Mouse (Mus musculus) limb, embryonic 12.5 days (tissue): ENCODE measurements around the gene Ttll11. TPM values are rescaled to one million over a fixed set of nuclear protein-coding genes. Genes with fewer than 3 reads are reported as not detected.

Experiments
- ATAC-seq: fragments of 200-750 bp; cut with Nextera tagmentation; 2 replicates; pipeline ENCODE4 v1.8.0; 2017; ENCODE audit warnings: low read depth, moderate TSS enrichment; ENCODE audit not compliant: insufficient number of reproducible peaks, insufficient read depth, low FRiP score, low TSS enrichment
- H3K27ac ChIP-seq: fragments of 300-500 bp; sonication (generic); 2 replicates; pipeline ENCODE4 v1.5.1; 2016; ENCODE audit warnings: mild to moderate bottlenecking, moderate library complexity
- H3K27me3 ChIP-seq: fragments of 300-500 bp; sonication (generic); 2 replicates; pipeline ENCODE4 v1.6.1; 2016; ENCODE audit warnings: mild to moderate bottlenecking, moderate library complexity
- H3K36me3 ChIP-seq: fragments of 300-500 bp; sonication (generic); 2 replicates; pipeline ENCODE4 v1.6.1; 2016; ENCODE audit warnings: mild to moderate bottlenecking, moderate library complexity
- H3K4me1 ChIP-seq: fragments of 300-500 bp; sonication (generic); replicated peaks from 2 replicates; pipeline ENCODE4 v1.6.1; 2016
- H3K4me2 ChIP-seq: fragments of 300-500 bp; sonication (generic); 2 replicates; pipeline ENCODE4 v1.6.1; 2016; ENCODE audit warnings: mild to moderate bottlenecking, moderate library complexity
- H3K4me3 ChIP-seq: fragments of 300-500 bp; sonication (generic); replicated peaks from 2 replicates; pipeline ENCODE4 v1.5.1; 2016; ENCODE audit warnings: mild to moderate bottlenecking
- H3K9ac ChIP-seq: fragments of 300-500 bp; sonication (generic); replicated peaks from 2 replicates; pipeline ENCODE4 v1.6.1; 2016; ENCODE audit warnings: mild to moderate bottlenecking, moderate library complexity
- H3K9me3 ChIP-seq: fragments of 300-500 bp; sonication (generic); 2 replicates; pipeline ENCODE4 v1.6.1; 2016; ENCODE audit warnings: mild to moderate bottlenecking, moderate library complexity
- WGBS: fragments of 180-500 bp; shearing (Covaris S2); methylation state at CpG from one replicate; pipeline ENCODE4 v1.1.7; 2016; 5-methylcytosine and 5-hydroxymethylcytosine counted together
- polyA plus RNA-seq: library from polyadenylated mRNA; unstranded; fragments of >200 nt; fragmentation: Nextera tagmentation; extraction: Ambion mirVana; gene quantifications from 2 replicates; pipeline ENCODE4 v1.2.1, GENCODE M21; 2016

Gene Ttll11
- polyA plus RNA-seq, 1 experiment from 2014 or later = 1.3 TPM

GRCm38 (mm10) chr2:35789362-35790326, 190.1 kb downstream of the Ttll11 start:
- Histone ChIP-seq H3K4me2 (no peak overlapping the region), H3K27ac (no peak overlapping the region), H3K27me3 (no peaks in the 10 kb centered on the region), H3K4me3 (no peak overlapping the region), H3K9me3 (no peaks in the 10 kb centered on the region), H3K36me3 (no peaks in the 10 kb centered on the region), H3K9ac (no peak overlapping the region), H3K4me1 (no peaks in the 10 kb centered on the region)
- 84% methylated on average over 27 of the region's 27 CpGs for WGBS
- no peak for ATAC-seq

DNA sequence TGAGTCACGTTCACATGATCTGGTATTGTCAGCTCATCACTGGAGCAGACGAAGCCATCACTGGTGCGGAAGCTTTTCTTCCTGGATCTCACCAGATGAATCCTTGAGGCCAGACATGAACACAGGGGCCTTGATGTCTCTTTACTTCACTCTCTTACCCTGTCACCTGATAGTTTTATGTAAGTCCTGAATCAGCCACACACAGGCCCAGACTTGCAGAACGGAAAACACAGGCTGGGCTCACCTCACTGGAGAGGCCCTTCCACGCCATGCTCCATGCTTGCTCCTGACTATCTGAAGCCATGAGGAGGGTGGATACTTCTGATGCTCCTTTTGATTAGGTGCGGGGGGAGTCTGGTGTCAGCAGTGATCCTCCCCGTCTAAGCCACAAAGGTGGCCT, 193.8 kb downstream of the Ttll11 start:
- WGBS = 86% methylated on average over 7 of the region's 7 CpGs
- no peaks in the 10 kb centered on the region for H3K9me3 ChIP-seq
- H3K9ac ChIP-seq = no peak overlapping the region
- no peaks in the 10 kb centered on the region for H3K27me3 ChIP-seq
- no peak for ATAC-seq
- H3K4me1 ChIP-seq = no peaks in the 10 kb centered on the region
- H3K4me3 ChIP-seq = no peak overlapping the region
- H3K4me2 ChIP-seq = no peak overlapping the region
- no peak overlapping the region for H3K27ac ChIP-seq
- H3K36me3 ChIP-seq = no peaks in the 10 kb centered on the region

- no peak for ATAC-seq
- no peak overlapping the region for H3K27ac ChIP-seq
- H3K9ac ChIP-seq = no peak overlapping the region
- no peak overlapping the region for H3K4me2 ChIP-seq
- WGBS = 60% methylated on average over 10 of the region's 10 CpGs
- no peaks in the 10 kb centered on the region for H3K9me3 ChIP-seq
- H3K36me3 ChIP-seq = no peaks in the 10 kb centered on the region
- 0 out of 2 replicates have a peak, but pooled peaks cover 3% of the 10 kb centered on the region for H3K27me3 ChIP-seq
- H3K4me3 ChIP-seq = no peak overlapping the region
- no peaks in the 10 kb centered on the region for H3K4me1 ChIP-seq
Measured at GRCm38 (mm10) chr2:35783368-35783767, 196.3 kb downstream of the Ttll11 start.

GRCm38 (mm10) chr2:35779266-35779665, 200.4 kb downstream of the Ttll11 start:
- H3K36me3 ChIP-seq = no peaks in the 10 kb centered on the region
- no peak for ATAC-seq

DNA sequence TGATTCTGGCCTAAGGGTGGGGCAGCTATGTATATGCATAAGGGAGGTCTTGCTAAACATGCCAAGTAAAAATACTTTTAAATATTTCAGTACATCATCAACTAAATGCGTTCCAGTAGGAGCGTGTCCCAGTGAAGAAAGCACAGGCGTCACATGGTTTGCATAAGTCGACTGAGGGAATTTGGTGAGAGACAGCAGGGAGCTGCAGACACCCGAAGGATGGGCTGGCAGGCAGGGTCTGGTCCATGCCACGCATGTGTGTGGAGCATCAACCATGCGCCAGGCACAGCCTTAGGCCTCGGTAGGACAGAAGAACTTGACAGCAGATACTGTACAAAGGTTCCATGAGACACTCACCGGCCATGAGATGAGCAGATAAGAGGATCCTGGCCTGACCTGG, 202.8 kb downstream of the Ttll11 start:
- Histone ChIP-seq H3K27ac (no peak overlapping the region), H3K9me3 (no peaks in the 10 kb centered on the region), H3K4me1 (no peaks in the 10 kb centered on the region), H3K27me3 (0 out of 2 replicates have a peak, but pooled peaks cover 3% of the 10 kb centered on the region), H3K9ac (no peak overlapping the region), H3K4me2 (no peak overlapping the region), H3K36me3 (no peaks in the 10 kb centered on the region), H3K4me3 (no peak overlapping the region)
- no peak for ATAC-seq
- WGBS = 85% methylated on average over 9 of the region's 9 CpGs

More at GRCm38 (mm10) chr2:35779266-35779665, 200.4 kb downstream of the Ttll11 start:
- 0 out of 2 replicates have a peak, but pooled peaks cover 3% of the 10 kb centered on the region for H3K27me3 ChIP-seq
- no peak overlapping the region for H3K4me3 ChIP-seq
- no peak overlapping the region for H3K9ac ChIP-seq
- no peak overlapping the region for H3K27ac ChIP-seq
- 89% methylated on average over 5 of the region's 5 CpGs for WGBS
- H3K4me1 ChIP-seq = no peaks in the 10 kb centered on the region
- H3K4me2 ChIP-seq = no peak overlapping the region
- H3K9me3 ChIP-seq = no peaks in the 10 kb centered on the region

DNA sequence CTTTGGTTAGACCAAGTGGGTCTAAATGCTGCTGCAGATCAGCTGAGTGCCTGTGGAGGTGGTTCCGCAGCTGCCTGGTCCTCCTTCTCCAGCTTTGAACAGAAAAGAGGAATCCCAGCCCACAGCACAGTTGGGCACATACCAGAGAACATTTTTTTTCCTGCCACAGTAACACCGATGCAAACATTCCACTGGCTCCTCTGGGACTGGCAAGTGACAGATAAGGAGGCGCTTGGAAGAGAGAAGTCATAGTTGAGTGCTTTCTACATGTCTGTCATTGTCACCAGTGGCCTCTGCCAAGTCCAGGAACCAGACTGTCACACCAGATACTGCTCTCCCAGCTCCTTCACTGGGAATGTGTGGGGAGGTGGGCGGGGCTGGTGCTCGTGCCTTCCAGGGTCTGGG, 204.1 kb downstream of the Ttll11 start:
- Histone ChIP-seq H3K4me3 (no peak overlapping the region), H3K9ac (no peak overlapping the region), H3K9me3 (no peaks in the 10 kb centered on the region), H3K36me3 (no peaks in the 10 kb centered on the region), H3K4me1 (no peaks in the 10 kb centered on the region), H3K27ac (no peak overlapping the region), H3K27me3 (0 out of 2 replicates have a peak, but pooled peaks cover 3% of the 10 kb centered on the region), H3K4me2 (no peak overlapping the region)
- 57% methylated on average over 5 of the region's 5 CpGs for WGBS
- no peak for ATAC-seq

DNA sequence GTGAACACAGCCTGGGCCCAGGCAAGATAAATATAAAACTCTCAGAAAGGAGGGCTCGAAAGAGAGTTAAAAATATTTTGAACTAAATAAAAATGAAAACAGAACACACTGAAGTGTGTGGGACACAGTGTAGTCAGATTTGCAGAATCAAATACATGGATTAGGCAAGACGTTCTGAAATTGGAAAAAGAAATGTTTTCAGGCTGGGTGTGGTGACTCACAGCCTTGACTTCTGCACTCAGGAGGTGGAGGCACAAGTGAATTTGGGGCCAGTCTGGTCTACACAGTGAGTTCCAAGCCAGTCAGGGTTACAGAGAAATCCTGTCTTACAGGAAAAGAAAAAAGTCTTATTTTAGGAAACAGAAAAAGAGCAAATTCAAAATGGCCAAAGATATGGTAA, 209.2 kb downstream of the Ttll11 start:
- ATAC-seq = no peak
- H3K36me3 ChIP-seq = no peaks in the 10 kb centered on the region
- peaks cover 17% of the 10 kb centered on the region; the same call in 1 of the 2 replicates for H3K4me1 ChIP-seq
- H3K9me3 ChIP-seq = no peaks in the 10 kb centered on the region
- H3K9ac ChIP-seq = no peak overlapping the region
- WGBS = 80% methylated on average over 2 of the region's 2 CpGs
- H3K27me3 ChIP-seq = peaks cover 14% of the 10 kb centered on the region
- no peak overlapping the region for H3K27ac ChIP-seq
- H3K4me2 ChIP-seq = no peak overlapping the region
- no peak overlapping the region for H3K4me3 ChIP-seq

DNA sequence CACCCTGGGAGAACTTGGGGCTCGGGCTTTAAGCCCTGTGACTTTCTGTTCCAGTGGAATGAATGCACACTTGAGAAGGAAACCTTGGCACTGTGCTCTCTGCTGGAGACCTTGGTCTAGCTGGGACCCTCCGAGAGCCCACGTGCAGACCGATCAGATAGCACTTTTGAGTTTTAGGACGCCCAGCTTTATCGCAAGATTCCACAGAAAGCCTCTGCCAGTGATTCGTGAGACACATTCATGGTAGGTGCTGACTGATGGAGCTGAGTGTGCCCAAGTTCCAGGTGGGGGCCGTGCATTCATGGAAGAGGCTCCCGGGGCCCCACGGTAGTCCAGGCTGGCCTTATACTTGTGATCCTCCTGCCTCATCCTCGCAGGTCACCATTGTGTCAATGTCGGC, 210.3 kb downstream of the Ttll11 start:
- peaks cover 17% of the 10 kb centered on the region; the same call in 1 of the 2 replicates for H3K4me1 ChIP-seq
- H3K27me3 ChIP-seq = peaks cover 15% of the 10 kb centered on the region
- H3K36me3 ChIP-seq = no peaks in the 10 kb centered on the region
- WGBS = 82% methylated on average over 12 of the region's 12 CpGs
- no peak overlapping the region for H3K9ac ChIP-seq
- no peak overlapping the region for H3K4me2 ChIP-seq
- no peaks in the 10 kb centered on the region for H3K9me3 ChIP-seq
- H3K27ac ChIP-seq = no peak overlapping the region
- H3K4me3 ChIP-seq = no peak overlapping the region
- no peak for ATAC-seq

DNA sequence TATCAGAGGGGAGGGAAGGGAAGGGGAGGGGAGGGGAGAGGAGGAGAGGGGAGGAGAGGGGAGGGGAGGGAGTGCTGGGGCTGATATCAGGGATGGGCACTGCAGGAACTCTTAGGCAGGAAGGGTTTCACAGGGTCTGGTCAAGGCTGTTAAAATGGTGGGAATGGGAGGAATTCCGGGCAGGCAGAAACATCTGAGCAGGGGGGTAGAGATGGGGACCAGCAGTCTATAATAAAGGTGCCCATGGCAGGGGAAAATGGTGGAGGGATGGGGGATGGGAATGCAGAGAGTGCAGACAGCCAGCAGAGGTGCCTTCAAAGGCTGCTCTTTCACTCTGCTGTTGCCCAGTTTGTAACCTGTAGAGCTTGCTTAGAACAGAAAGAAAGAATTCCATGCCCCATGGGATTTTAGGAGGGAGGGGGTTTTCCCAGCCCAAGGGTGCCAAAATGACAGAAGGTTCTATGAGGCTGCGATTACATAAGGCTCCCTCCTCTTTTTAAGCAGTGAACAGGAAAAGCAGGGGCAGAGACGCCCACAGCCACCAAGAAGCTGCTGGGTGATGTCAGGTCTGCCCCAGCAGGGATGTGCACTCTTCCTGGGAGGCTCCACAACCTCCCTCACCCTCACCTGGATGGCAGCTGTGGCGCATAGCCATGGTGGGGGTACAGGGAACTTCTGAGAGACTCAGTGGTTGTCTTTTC, 211.0 kb downstream of the Ttll11 start:
- Histone ChIP-seq H3K27ac (no peak overlapping the region), H3K36me3 (no peaks in the 10 kb centered on the region), H3K9me3 (no peaks in the 10 kb centered on the region), H3K4me3 (no peak overlapping the region), H3K4me1 (peaks cover 17% of the 10 kb centered on the region; the same call in 1 of the 2 replicates), H3K9ac (no peak overlapping the region), H3K4me2 (no peak overlapping the region), H3K27me3 (peaks cover 15% of the 10 kb centered on the region)
- no peak for ATAC-seq
- WGBS = 28% methylated on average over 4 of the region's 4 CpGs

DNA sequence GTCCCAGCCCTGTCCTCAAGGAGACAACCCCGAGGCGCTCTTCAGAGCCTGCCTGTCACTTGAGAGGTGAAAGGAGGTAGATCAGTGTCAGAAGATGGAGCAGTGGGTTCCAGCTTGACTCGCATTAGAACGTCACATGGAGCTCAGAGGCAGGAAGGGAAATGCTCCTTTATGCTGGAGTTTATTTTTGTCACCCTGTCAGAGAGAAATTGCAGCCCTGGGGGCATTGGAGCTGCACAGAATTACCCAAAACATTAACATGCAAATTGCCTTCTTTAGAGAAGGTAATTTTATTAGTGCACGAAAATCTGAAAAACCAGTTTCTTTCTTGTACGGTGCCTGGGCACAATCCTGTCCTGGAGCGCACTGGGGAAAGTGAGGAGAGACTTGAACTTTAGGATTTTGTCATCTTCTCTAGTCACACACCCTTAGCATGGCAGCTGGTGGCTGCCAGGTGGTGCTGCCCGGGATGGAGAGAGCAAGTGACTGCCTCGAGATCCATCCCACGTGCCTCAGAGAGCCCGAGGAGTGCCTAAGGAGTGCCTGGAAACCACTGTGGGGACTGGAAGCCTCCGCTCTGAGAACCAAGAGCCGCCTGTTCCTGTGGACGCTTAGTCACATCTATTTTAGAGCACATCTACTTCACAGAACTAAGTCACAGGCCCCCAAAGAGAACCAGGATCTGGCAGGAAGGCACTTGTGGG, 211.7 kb downstream of the Ttll11 start:
- 34% methylated on average over 14 of the region's 14 CpGs for WGBS
- no peak for ATAC-seq
- peaks cover 15% of the 10 kb centered on the region for H3K27me3 ChIP-seq

GRCm38 (mm10) chr2:35764328-35764727, 215.4 kb downstream of the Ttll11 start:
- no peaks in the 10 kb centered on the region for H3K36me3 ChIP-seq
- 82% methylated on average over 8 of the region's 8 CpGs for WGBS
- H3K9ac ChIP-seq = no peak overlapping the region
- H3K27me3 ChIP-seq = peaks cover 15% of the 10 kb centered on the region
- H3K4me2 ChIP-seq = no peak overlapping the region
- ATAC-seq = no peak
- H3K4me3 ChIP-seq = no peak overlapping the region
- H3K27ac ChIP-seq = no peak overlapping the region
- H3K9me3 ChIP-seq = no peaks in the 10 kb centered on the region
- H3K4me1 ChIP-seq = peaks cover 17% of the 10 kb centered on the region; the same call in 1 of the 2 replicates

More for the DNA sequence above, 211.7 kb downstream of the Ttll11 start:
- Histone ChIP-seq H3K36me3 (no peaks in the 10 kb centered on the region), H3K9me3 (no peaks in the 10 kb centered on the region), H3K9ac (no peak overlapping the region), H3K4me3 (no peak overlapping the region), H3K27ac (no peak overlapping the region), H3K4me1 (peaks cover 17% of the 10 kb centered on the region; the same call in 1 of the 2 replicates), H3K4me2 (no peak overlapping the region)
